Mouse (Mus musculus): Measurements from ENCODE around the gene Slc4a4. TPM values are rescaled to one million over a fixed set of nuclear protein-coding genes. Genes with fewer than 3 reads are reported as not detected.

Gene Slc4a4
- polyA plus RNA-seq, 1 experiment from 2014 or later: 5.9 TPM

GRCm38 (mm10) chr5:89146276-89146675, 259.7 kb downstream of the Slc4a4 start:
- no peak overlapping the region for H3K27ac ChIP-seq (ENCODE audit: low read depth)
- no peak for ATAC-seq (replicated peaks; ENCODE audit: low FRiP score, low TSS enrichment, low read depth)

DNA sequence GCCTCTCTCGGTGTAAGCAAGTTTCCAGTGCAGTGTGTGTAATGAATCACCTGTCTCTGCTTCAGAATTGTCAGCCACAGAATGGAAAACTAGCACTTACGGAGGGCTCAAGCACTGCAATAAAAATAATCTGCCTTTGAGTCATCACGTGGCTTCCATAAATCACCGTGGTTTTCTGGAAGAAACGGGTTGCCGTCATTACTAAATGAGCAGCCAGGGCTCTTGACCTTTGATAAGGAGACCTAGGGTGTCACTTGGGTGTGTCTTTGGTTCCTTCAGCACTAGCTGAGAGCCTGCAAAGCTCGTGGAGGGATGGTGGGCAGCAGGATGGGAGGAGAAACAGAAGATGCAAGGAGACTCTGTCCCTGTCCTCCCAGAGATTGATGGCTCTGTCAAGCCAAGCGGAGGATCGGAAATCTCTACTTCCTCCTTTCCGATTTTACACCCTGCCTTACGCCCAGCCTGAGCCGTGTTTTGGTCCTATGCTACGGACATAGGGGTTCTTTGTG, 260.7 kb downstream of the Slc4a4 start:
- H3K4me1 ChIP-seq (replicated peaks; ENCODE audit: control insufficient read depth, insufficient read depth, low read length): peaks cover 37% of the 10 kb centered on the region
- DNase-seq (ENCODE audit: low spot score) (peak; percentile 71), ATAC-seq (replicated peaks; ENCODE audit: low FRiP score, low TSS enrichment, low read depth) (peak; percentile 86)
- 13% methylated on average over 13 of the region's 13 CpGs for WGBS
- H3K27ac ChIP-seq (ENCODE audit: low read depth): 0 out of 2 replicates have a peak overlapping the region, but pooled peaks have one; percentile 14
- H3K4me3 ChIP-seq (ENCODE audit: low read depth, low read length): no peak overlapping the region
- no peaks in the 10 kb centered on the region for H3K9me3 ChIP-seq (ENCODE audit: control insufficient read depth, low read length)
- no peaks in the 10 kb centered on the region for H3K27me3 ChIP-seq (replicated peaks; ENCODE audit: control insufficient read depth, insufficient read depth, low read length)
- no peak overlapping the region for H3K9ac ChIP-seq (ENCODE audit: low read length)
- no peaks in the 10 kb centered on the region for H3K36me3 ChIP-seq (ENCODE audit: control insufficient read depth, insufficient read depth, low read length)
- H3K4me2 ChIP-seq (ENCODE audit: low read length): peak overlapping the region; percentile 18; the same call in 1 of the 2 replicates

More at GRCm38 (mm10) chr5:89146276-89146675, 259.7 kb downstream of the Slc4a4 start:
- Histone ChIP-seq H3K4me3 (ENCODE audit: low read depth, low read length) (no peak overlapping the region), H3K4me2 (ENCODE audit: low read length) (no peak overlapping the region), H3K9me3 (ENCODE audit: control insufficient read depth, low read length) (no peaks in the 10 kb centered on the region), H3K36me3 (ENCODE audit: control insufficient read depth, insufficient read depth, low read length) (no peaks in the 10 kb centered on the region), H3K9ac (ENCODE audit: low read length) (no peak overlapping the region), H3K27me3 (replicated peaks; ENCODE audit: control insufficient read depth, insufficient read depth, low read length) (no peaks in the 10 kb centered on the region), H3K4me1 (replicated peaks; ENCODE audit: control insufficient read depth, insufficient read depth, low read length) (peaks cover 37% of the 10 kb centered on the region)
- DNase-seq (ENCODE audit: low spot score): no peak
- WGBS: 92% methylated on average over 2 of the region's 2 CpGs

- Histone ChIP-seq H3K4me2 (ENCODE audit: low read length) (no peak overlapping the region), H3K36me3 (ENCODE audit: control insufficient read depth, insufficient read depth, low read length) (no peaks in the 10 kb centered on the region), H3K27ac (ENCODE audit: low read depth) (0 out of 2 replicates have a peak overlapping the region, but pooled peaks have one; percentile 2), H3K9ac (ENCODE audit: low read length) (no peak overlapping the region), H3K4me3 (ENCODE audit: low read depth, low read length) (no peak overlapping the region), H3K27me3 (replicated peaks; ENCODE audit: control insufficient read depth, insufficient read depth, low read length) (no peaks in the 10 kb centered on the region), H3K9me3 (ENCODE audit: control insufficient read depth, low read length) (no peaks in the 10 kb centered on the region), H3K4me1 (replicated peaks; ENCODE audit: control insufficient read depth, insufficient read depth, low read length) (peaks cover 33% of the 10 kb centered on the region)
- 19% methylated on average over 2 of the region's 2 CpGs for WGBS
- ATAC-seq (replicated peaks; ENCODE audit: low FRiP score, low TSS enrichment, low read depth) (no peak), DNase-seq (ENCODE audit: low spot score) (peak; percentile 52)
These were observed 262.9 kb downstream of the Slc4a4 start for GRCm38 (mm10) chr5:89149436-89150040.

DNA sequence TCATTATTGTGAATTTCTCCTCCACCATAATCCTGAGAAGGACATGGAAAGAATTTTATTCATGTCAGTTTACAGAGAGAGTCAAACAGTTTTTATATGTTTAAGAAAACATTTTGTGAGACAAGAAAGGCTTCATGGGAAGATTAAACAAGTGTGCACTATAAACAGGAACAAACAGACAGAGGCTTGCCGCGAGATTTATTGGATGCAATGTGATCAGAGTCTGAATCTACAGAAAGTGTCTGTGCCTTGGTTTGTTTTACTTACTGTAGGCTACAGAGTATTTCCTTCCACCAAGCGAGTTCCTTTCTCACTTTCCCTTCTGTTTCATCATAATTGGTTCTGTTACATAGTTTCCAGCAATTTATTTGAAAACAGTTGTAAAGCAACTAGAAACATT, 264.5 kb downstream of the Slc4a4 start:
- peaks cover 30% of the 10 kb centered on the region for H3K4me1 ChIP-seq (replicated peaks; ENCODE audit: control insufficient read depth, insufficient read depth, low read length)
- H3K4me2 ChIP-seq (ENCODE audit: low read length): no peak overlapping the region
- WGBS: 53% methylated on average over 3 of the region's 3 CpGs
- no peak overlapping the region for H3K27ac ChIP-seq (ENCODE audit: low read depth)
- ATAC-seq (replicated peaks; ENCODE audit: low FRiP score, low TSS enrichment, low read depth) (no peak), DNase-seq (ENCODE audit: low spot score) (no peak)
- H3K4me3 ChIP-seq (ENCODE audit: low read depth, low read length): no peak overlapping the region
- no peak overlapping the region for H3K9ac ChIP-seq (ENCODE audit: low read length)
- no peaks in the 10 kb centered on the region for H3K9me3 ChIP-seq (ENCODE audit: control insufficient read depth, low read length)
- H3K36me3 ChIP-seq (ENCODE audit: control insufficient read depth, insufficient read depth, low read length): no peaks in the 10 kb centered on the region
- H3K27me3 ChIP-seq (replicated peaks; ENCODE audit: control insufficient read depth, insufficient read depth, low read length): no peaks in the 10 kb centered on the region

GRCm38 (mm10) chr5:89171025-89171718, 284.6 kb downstream of the Slc4a4 start:
- H3K4me2 ChIP-seq (ENCODE audit: low read length): no peak overlapping the region
- no peak overlapping the region for H3K27ac ChIP-seq (ENCODE audit: low read depth)
- no peaks in the 10 kb centered on the region for H3K27me3 ChIP-seq (replicated peaks; ENCODE audit: control insufficient read depth, insufficient read depth, low read length)
- no peak overlapping the region for H3K9ac ChIP-seq (ENCODE audit: low read length)
- no peaks in the 10 kb centered on the region for H3K36me3 ChIP-seq (ENCODE audit: control insufficient read depth, insufficient read depth, low read length)
- no peaks in the 10 kb centered on the region for H3K4me1 ChIP-seq (replicated peaks; ENCODE audit: control insufficient read depth, insufficient read depth, low read length)
- WGBS: 85% methylated on average over 2 of the region's 2 CpGs
- DNase-seq (ENCODE audit: low spot score): no peak
- ATAC-seq (replicated peaks; ENCODE audit: low FRiP score, low TSS enrichment, low read depth): no peak
- H3K9me3 ChIP-seq (ENCODE audit: control insufficient read depth, low read length): no peaks in the 10 kb centered on the region
- no peak overlapping the region for H3K4me3 ChIP-seq (ENCODE audit: low read depth, low read length)

GRCm38 (mm10) chr5:89190063-89190462, 303.4 kb downstream of the Slc4a4 start:
- Histone ChIP-seq H3K27ac (ENCODE audit: low read depth) (no peak overlapping the region), H3K27me3 (replicated peaks; ENCODE audit: control insufficient read depth, insufficient read depth, low read length) (no peaks in the 10 kb centered on the region), H3K4me1 (replicated peaks; ENCODE audit: control insufficient read depth, insufficient read depth, low read length) (no peaks in the 10 kb centered on the region), H3K36me3 (ENCODE audit: control insufficient read depth, insufficient read depth, low read length) (no peaks in the 10 kb centered on the region), H3K9me3 (ENCODE audit: control insufficient read depth, low read length) (no peaks in the 10 kb centered on the region), H3K4me3 (ENCODE audit: low read depth, low read length) (no peak overlapping the region), H3K4me2 (ENCODE audit: low read length) (no peak overlapping the region), H3K9ac (ENCODE audit: low read length) (no peak overlapping the region)
- DNase-seq (ENCODE audit: low spot score) (no peak), ATAC-seq (replicated peaks; ENCODE audit: low FRiP score, low TSS enrichment, low read depth) (no peak)
- 66% methylated on average over 3 of the region's 3 CpGs for WGBS

DNA sequence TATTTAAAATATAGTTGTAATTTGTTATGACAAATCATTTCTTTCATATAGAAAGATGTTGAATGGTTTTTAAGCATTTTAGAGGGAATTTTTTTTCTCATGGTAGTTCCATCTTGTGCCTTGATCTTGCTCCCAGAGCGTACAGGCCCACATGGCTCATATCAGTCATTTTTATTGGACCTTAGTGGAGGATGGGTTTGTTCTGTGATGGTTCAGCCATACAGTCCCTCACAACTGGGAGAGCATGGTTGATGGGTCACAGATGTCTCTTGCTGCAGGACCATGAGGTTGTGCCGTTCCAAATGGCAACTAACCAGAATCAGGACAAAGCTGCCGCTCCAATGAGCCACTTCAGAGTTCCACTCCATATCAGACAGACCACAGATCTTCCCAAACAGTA, 308.0 kb downstream of the Slc4a4 start:
- 91% methylated on average over 3 of the region's 3 CpGs for WGBS
- Histone ChIP-seq H3K4me2 (ENCODE audit: low read length) (no peak overlapping the region), H3K27me3 (replicated peaks; ENCODE audit: control insufficient read depth, insufficient read depth, low read length) (no peaks in the 10 kb centered on the region), H3K4me1 (replicated peaks; ENCODE audit: control insufficient read depth, insufficient read depth, low read length) (no peaks in the 10 kb centered on the region), H3K27ac (ENCODE audit: low read depth) (no peak overlapping the region), H3K9me3 (ENCODE audit: control insufficient read depth, low read length) (no peaks in the 10 kb centered on the region), H3K4me3 (ENCODE audit: low read depth, low read length) (no peak overlapping the region), H3K9ac (ENCODE audit: low read length) (no peak overlapping the region), H3K36me3 (ENCODE audit: control insufficient read depth, insufficient read depth, low read length) (no peaks in the 10 kb centered on the region)
- no peak for ATAC-seq (replicated peaks; ENCODE audit: low FRiP score, low TSS enrichment, low read depth)
- no peak for DNase-seq (ENCODE audit: low spot score)

DNA sequence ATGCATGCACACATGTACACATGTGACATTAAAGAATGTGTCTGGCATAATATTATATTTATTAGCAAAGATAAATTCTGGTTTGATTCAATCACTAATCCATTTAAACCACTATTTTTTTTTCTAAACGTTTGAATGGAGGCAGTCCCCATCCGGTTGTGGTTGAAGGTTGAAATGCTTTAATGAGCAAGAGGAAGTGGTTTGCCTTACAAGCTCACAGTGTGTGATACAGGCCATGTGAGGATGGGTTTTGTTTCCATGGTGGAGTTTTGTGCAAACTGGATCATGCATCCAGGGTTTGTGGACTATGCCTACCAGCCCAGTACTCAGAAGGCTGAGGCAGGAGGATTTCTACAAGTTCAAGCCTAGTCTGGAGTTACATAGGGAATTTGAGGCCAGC, 311.9 kb downstream of the Slc4a4 start:
- Histone ChIP-seq H3K9me3 (ENCODE audit: control insufficient read depth, low read length) (no peaks in the 10 kb centered on the region), H3K4me3 (ENCODE audit: low read depth, low read length) (no peak overlapping the region), H3K4me2 (ENCODE audit: low read length) (no peak overlapping the region), H3K36me3 (ENCODE audit: control insufficient read depth, insufficient read depth, low read length) (no peaks in the 10 kb centered on the region), H3K4me1 (replicated peaks; ENCODE audit: control insufficient read depth, insufficient read depth, low read length) (no peaks in the 10 kb centered on the region), H3K9ac (ENCODE audit: low read length) (no peak overlapping the region), H3K27me3 (replicated peaks; ENCODE audit: control insufficient read depth, insufficient read depth, low read length) (no peaks in the 10 kb centered on the region), H3K27ac (ENCODE audit: low read depth) (no peak overlapping the region)
- no peak for ATAC-seq (replicated peaks; ENCODE audit: low FRiP score, low TSS enrichment, low read depth)
- WGBS: 74% methylated on average over 2 of the region's 2 CpGs
- no peak for DNase-seq (ENCODE audit: low spot score)
